Mouse (Mus musculus): ENCODE measurements around the gene Gbgt1.
"Not testable (repeated sequence)": the region's sequence is repeated elsewhere in the genome, so short reads cannot be mapped to it uniquely, and the experiment has no call there.

Gbgt1 gene

DNA sequence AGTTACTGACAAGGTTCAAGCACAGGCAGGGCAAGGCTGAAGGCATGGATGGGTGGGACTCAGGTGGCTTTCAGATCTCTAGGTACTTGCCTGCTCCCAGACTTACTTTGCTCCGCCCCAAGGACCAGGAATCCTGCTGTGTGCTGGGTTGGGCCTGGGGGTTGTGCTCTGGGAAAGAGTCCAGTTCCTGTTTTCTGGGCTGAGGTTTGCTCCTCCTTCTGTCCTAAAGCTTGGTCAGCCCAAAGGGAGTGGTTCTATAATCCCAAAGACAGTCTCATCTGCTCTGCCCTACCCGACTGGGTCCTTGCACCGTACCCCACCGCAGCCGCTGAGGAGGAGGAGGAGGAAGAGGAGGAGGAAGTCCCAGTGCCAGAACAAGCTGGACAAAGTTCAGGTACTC is at the start of gene Gbgt1:
TSS of gene Gbgt1 (plus strand) at position 221 of the 400 bp plus-strand sequence.
- DNase-seq (ENCODE audit: low spot score), result no peak

- DNase-seq (ENCODE audit: low spot score), result no peak
These were observed 49.4 kb upstream of the Gbgt1 start for GRCm38 (mm10) chr2:28447315-28447670.

GRCm38 (mm10) chr2:28451663-28452062 is 45.0 kb upstream of the Gbgt1 start:
- no peak for DNase-seq (ENCODE audit: low spot score)

DNA sequence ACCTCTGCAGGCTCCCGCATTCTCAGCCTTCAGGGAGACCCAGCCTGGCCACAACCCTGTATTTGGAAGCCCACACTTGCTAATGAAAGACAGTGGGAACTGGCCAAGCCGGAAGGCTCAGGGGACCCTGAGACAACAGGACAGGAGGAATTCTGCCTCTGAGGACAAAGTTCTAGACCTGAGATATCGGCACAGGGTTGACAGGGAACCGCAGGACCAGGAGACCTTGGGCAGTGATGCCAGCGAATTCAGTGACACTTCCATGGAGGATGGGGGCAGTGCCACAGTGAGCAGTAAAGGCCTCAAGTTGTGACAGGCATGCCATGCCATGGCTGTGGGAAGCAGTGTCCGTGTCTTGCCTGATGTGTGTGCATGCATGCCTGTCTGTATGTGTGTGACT is 43.2 kb upstream of the Gbgt1 start:
- DNase-seq (ENCODE audit: low spot score), result no peak

- no peak for DNase-seq (ENCODE audit: low spot score)
These were observed 40.1 kb upstream of the Gbgt1 start for GRCm38 (mm10) chr2:28456616-28457015.

DNA sequence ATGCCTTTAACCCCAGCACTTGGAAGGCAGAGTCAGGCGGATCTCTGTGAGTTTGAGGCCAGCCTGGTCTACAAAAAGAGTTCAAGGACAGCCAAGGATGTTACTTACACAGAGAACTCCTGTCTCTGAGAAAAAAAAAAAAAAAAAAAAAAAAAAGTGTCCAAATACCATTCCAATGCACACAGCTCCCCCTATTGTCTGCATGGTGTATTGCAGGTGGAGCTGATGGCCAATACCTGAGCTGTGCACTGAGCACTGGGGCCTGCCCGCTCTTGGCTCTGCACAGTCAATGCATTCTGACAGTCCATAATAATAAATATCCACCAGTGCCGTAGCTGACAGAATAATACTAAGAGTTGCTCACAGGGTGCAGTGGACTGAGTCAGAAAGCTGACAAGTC is 32.8 kb upstream of the Gbgt1 start:
- peak; percentile 74 for DNase-seq (ENCODE audit: low spot score)

- no peak for DNase-seq (ENCODE audit: low spot score)
These were observed 31.8 kb upstream of the Gbgt1 start for GRCm38 (mm10) chr2:28464919-28465318.

- peak; percentile 37 for DNase-seq (ENCODE audit: low spot score)
These were observed 30.7 kb upstream of the Gbgt1 start, which contains the start of gene 1700007K13Rik for GRCm38 (mm10) chr2:28465836-28466518. Gene 1700007K13Rik (minus strand): TSS chr2:28466332.

DNA sequence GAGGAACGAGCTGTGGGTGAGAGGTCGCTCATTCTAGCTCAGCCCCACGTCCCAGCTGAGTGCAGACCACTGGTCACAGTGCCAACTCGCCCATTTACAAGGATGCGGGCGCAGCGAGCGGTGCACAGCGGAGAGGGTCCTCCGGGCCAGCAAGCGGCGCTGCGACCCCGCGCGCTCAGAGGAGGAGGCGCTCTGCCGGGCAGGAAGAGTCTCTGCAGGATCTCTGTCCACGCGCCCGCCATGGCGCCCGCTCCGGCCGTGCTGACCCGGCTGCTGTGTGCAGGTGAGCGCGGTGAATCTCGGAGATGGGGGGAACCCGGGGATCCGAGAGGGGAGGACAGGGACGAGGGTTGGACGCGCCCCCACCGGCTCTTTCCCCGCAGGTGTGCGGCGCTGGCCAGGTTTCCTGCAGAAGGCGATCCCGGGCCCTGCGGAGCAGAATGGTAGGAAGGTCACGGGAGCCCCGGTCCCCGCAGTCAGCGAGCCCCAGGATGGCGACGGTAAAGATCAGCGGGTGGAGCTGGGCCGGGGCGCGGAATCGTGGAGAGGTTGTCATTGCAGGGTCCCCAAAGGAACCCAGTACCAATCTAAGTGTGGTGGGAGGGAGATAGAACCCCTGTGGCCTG is 28.7 kb upstream of the Gbgt1 start, which contains the start of gene Mrps2:
TSS of gene Mrps2 (plus strand) at position 207 of the 626 bp plus-strand sequence.
- peak; percentile 63 for DNase-seq (ENCODE audit: low spot score)

GRCm38 (mm10) chr2:28468486-28469225 is 28.0 kb upstream of the Gbgt1 start:
- no peak for DNase-seq (ENCODE audit: low spot score)

- no peak for DNase-seq (ENCODE audit: low spot score)
These were observed 27.2 kb upstream of the Gbgt1 start for GRCm38 (mm10) chr2:28469461-28469860.

- no peak for DNase-seq (ENCODE audit: low spot score)
These were observed 26.1 kb upstream of the Gbgt1 start for GRCm38 (mm10) chr2:28470591-28470990.

DNA sequence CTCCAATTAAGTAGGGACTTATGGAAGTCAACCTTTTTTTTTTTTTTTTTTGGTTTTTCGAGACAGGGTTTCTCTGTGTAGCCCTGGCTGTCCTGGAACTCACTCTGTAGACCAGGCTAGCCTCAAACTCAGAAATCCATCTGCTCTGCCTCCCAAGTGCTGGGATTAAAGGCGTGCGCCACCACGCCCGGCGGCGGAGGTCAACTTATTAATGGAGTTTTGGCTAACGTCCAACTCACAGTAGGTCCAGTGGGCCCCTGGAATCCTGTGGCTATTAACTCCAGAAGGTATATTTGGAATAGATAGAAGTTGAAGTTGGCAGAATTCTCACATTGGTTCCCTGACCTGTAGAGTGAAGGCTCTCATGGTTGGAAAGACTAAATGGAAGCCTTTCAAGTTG is 24.7 kb upstream of the Gbgt1 start:
- not testable (repeated sequence) for DNase-seq (ENCODE audit: low spot score)

DNA sequence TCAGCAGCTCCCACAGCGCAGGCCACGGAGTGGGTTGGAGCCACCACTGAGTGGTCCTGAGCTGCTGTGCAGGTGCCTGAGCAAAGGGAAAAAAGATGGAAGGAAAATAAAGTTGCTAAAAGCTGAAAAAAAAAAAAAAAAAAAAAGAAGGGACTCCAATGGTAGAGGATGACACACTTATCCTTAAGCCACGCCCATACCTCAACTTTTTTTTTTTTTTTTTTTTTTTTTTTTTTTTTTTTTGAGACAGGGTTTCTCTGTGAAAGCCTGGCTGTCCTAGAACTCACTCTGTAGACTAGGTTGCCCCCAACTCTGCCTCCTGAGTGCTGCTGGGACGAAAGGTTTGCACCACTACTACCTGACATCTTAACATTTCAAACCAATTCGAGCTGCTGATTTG is 18.7 kb upstream of the Gbgt1 start:
- not testable (repeated sequence) for DNase-seq (ENCODE audit: low spot score)

DNA sequence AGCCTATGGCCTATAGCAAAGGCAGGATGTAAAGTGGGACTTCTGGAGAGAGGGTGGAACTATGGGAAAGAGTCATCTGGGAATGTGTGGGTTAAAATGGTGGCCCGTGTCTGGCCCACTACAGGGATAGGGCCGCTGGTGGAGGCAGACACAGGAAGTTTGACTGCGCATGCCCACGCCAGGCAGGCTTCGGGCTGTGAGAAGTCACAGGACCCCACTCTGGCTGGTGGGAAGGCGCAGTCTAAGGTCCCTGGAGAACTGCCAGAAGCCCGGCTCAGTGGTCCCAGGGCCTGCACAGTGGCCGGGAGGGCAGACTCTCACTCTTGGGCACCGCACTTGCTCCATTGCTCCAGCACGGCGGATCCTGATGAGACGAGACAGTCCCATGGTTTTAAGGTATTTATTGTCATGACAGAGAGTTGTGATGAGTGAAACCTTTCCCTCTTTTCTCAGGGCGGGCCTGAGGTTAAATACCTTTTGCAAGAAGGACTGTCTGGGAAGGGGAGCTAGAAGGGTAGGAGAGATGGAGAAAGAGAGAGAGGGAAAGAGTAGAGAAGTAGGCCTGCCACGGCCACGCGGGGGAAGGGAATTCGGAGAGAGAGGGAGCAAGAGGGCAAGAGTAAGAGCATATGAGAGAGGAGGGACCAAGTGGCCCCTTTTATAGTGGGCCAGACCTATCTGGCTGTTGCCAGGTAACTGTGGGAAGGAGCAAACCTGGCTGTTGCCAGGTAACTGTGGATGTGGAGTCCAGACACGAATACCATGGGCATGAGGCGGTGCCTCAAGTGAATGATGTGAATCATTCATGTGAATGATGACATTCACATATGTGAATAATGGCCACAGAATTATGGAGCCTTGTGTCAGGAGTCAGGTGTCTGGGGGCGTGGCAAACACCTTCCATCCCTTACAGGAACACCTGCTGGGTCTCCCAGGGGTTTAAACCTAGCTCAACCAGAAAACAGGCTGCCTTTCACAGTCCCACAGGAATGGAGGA is 17.2 kb upstream of the Gbgt1 start:
- DNase-seq (ENCODE audit: low spot score), result no peak

DNA sequence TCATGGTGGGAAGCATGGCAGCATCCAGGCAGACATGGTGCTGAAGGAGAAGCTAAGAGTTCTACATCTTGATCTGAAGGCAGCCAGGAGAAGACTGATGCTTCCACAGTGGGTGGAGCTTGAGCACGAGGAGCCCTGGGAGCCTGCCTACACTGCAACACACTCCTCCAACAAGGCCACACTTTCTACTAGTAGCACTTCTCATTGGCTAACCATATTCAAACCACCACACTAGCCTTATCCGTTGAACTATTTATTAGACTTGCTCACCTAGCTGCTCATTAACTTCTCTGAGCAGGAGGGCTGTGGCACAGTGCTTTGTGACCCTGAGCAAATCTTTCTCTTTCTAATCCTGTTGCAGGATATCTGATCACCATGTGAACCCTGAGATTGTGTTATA is 12.8 kb upstream of the Gbgt1 start:
- no peak for DNase-seq (ENCODE audit: low spot score)

DNA sequence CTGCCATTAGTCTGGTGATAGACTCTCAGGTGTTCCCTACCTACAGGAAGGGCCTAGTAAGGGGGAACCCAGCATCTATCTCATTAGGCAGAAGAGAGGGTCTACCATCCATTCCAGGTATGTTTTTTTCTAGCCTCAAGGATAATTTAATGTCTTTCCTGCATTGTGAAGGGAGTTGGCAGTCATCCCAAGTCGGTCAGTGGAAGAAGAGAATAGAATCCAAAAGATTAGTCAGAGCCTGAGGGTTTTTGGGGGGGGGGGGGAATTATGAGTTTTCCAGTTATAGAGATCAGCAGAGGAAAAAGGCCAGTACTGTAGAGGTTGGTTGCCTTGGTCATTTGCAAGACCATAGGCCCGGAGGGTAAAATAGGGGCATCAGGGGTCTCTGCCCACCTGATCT is 2.2 kb upstream of the Gbgt1 start:
- no peak for DNase-seq (ENCODE audit: low spot score)

GRCm38 (mm10) chr2:28495207-28495756 is 1.4 kb upstream of the Gbgt1 start:
- DNase-seq (ENCODE audit: low spot score), result no peak

DNA sequence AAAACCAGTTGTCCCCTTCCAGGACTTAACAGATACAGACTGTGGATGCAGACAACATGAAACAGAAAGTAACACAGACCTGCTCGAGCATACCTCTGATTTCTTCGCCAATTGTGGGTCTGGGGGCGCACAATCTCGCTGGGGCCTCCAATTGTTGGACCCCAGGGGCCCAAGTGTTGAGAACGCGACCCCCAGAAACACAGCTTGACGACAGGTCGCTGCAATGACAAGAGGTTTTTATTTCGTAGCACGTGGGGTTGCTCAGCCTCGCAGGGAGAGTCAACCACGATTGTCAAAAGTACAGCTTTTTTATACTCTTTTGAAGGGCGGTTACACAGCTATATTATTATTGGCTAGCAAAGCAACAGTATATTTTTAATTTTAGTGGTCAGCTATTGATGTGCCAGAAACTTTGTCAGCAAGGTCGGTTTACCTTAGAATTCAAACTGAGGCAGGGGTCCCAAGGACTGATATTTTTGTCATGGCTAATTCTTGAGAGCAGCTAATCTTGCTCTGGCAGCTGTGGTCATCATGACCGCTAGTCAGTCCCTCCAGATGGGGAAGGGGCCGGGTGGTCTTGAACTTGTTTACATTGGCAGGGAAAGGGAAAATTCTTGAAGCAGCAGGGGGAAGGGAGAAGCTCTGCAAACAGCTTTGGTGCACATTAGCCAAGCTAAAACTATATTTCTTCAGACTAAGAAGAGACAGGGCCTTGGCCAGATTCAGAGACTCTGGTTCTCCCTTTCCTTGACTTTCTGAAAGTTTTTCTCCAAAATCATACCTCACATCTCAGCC is 693 bp upstream of the Gbgt1 start:
- no peak for DNase-seq (ENCODE audit: low spot score)

GRCm38 (mm10) chr2:28497561-28497960 is 870 bp downstream of the Gbgt1 start:
- DNase-seq (ENCODE audit: low spot score), result no peak

DNA sequence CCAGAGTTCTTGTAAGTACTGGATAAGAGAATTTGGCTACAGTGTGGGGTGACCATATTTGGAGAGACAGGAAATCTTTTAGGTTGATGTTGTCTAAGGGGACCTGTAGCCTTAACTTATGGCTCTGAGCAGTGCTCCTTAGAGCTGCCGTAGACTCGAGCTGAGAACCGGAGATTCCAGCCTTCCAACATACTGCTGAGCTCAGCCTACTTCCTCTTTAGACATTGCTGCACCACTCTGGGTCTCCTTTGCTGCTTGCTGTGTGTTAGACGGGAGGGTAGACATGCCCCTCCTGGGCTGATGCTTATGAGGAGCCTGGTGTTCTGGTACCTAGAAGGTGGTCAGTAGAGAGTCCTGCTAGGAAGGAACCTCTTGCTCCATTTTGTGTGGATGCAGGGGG is 1.7 kb downstream of the Gbgt1 start:
- DNase-seq (ENCODE audit: low spot score), result no peak
